Mouse (Mus musculus) small intestine, adult 2 months (tissue): Measurements from ENCODE around the gene Shisa9. TPM values are rescaled to one million over a fixed set of nuclear protein-coding genes. Genes with fewer than 3 reads are reported as not detected.

Source experiments
- H3K27ac ChIP-seq: fragments of 200-500 bp; 2 replicates; pipeline ENCODE4 v1.5.1; 2012; ENCODE audit warnings: low read depth, low read length, control low read depth, inconsistent platforms; ENCODE audit not compliant: insufficient read depth
- H3K27me3 ChIP-seq: fragments of 200-500 bp; 2 replicates; pipeline ENCODE4 v1.6.1; 2012; ENCODE audit warnings: mild to moderate bottlenecking, moderate library complexity, low read length, inconsistent platforms; ENCODE audit not compliant: control insufficient read depth, insufficient read depth
- H3K36me3 ChIP-seq: fragments of 200-500 bp; 2 replicates; pipeline ENCODE4 v1.6.1; 2012; ENCODE audit warnings: mild to moderate bottlenecking, low read length, control low read depth, inconsistent platforms; ENCODE audit not compliant: control insufficient read depth, insufficient read depth
- H3K4me1 ChIP-seq: fragments of 200-500 bp; 2 replicates; pipeline ENCODE4 v1.6.1; 2012; ENCODE audit warnings: low read length, inconsistent platforms, mixed read lengths; ENCODE audit not compliant: control insufficient read depth, insufficient read depth, insufficient read length
- H3K4me3 ChIP-seq: fragments of 200-500 bp; 2 replicates; pipeline ENCODE4 v1.5.1; 2012; ENCODE audit warnings: low read depth, mild to moderate bottlenecking, control low read depth, inconsistent platforms, low read length, moderate library complexity
- CTCF ChIP-seq: fragments of 200-500 bp; IDR thresholded peaks from 2 replicates; pipeline ENCODE4 v1.5.1; 2012; ENCODE audit warnings: low read depth, mild to moderate bottlenecking, control low read depth, inconsistent platforms, low read length, moderate library complexity, mixed read lengths; ENCODE audit not compliant: insufficient replicate concordance, insufficient read length; ENCODE audit errors: extremely low read depth
- POLR2A ChIP-seq: fragments of 200-500 bp; IDR thresholded peaks from 2 replicates; pipeline ENCODE4 v1.6.1; 2012; ENCODE audit warnings: low read depth, mild to moderate bottlenecking, control low read depth, inconsistent platforms, low read length, moderate library complexity
- WGBS: fragments of 180-500 bp; shearing (Covaris S2); methylation state at CpG from one replicate; pipeline ENCODE4 v1.1.7; 2018; 5-methylcytosine and 5-hydroxymethylcytosine counted together
- polyA plus RNA-seq: library from polyadenylated mRNA; depleted of rRNA; stranded (reverse); fragments of >200 nt; gene quantifications from 2 replicates; pipeline ENCODE4 v1.2.3, GENCODE M21; 2012

Gene Shisa9
- polyA plus RNA-seq, 1 experiment, result 0.03 TPM

DNA sequence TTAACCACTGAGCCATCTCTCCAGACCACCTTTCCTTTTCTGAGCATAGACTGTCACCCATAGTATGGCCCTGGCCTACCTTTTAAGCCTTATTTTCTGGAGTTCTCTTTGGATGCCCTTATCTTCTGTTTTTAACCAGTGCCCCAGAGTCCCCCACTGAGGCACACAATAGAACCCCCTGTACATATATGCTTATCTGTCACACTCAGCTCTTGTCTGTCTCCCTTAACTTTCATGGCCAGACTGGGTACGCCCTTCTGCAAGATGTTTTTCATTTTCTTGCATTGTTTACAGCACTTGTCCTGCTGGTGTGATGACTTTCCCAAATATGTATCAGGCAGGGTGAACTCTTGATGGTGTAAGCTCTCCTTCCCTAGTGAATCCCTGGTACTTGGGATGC is 68.1 kb downstream of the Shisa9 start:
- Histone ChIP-seq H3K36me3 (no peaks in the 10 kb centered on the region), H3K27me3 (no peaks in the 10 kb centered on the region), H3K4me3 (no peak overlapping the region), H3K27ac (no peak overlapping the region), H3K4me1 (no peaks in the 10 kb centered on the region)
- TF ChIP-seq CTCF (no peak), POLR2A (no peak)
- WGBS, result 84% methylated on average over 1 of the region's 1 CpGs

DNA sequence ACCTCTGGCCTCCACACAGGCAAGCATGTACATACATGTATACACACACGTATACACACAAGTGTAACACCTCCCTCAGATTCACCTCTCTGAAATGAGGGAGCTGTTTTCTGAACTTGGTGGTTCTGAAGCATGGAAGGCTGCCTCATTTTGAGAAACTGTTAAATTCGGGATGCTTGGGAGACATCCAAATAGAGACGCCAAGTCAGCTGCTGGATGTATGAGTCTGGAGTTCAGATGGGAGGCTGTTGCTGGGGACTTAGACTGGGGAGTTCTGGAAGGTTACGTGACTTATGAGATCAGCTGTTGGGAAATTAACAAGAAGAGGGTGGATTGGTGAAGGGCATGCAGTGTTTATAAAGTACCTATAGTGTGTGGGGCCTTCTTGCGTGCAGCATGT is 88.7 kb downstream of the Shisa9 start:
- TF ChIP-seq POLR2A (no peak), CTCF (no peak)
- no peaks in the 10 kb centered on the region for H3K4me1 ChIP-seq
- 84% methylated on average over 5 of the region's 5 CpGs for WGBS
- no peak overlapping the region for H3K4me3 ChIP-seq
- H3K27ac ChIP-seq, result no peak overlapping the region
- H3K36me3 ChIP-seq, result no peaks in the 10 kb centered on the region
- no peaks in the 10 kb centered on the region for H3K27me3 ChIP-seq

DNA sequence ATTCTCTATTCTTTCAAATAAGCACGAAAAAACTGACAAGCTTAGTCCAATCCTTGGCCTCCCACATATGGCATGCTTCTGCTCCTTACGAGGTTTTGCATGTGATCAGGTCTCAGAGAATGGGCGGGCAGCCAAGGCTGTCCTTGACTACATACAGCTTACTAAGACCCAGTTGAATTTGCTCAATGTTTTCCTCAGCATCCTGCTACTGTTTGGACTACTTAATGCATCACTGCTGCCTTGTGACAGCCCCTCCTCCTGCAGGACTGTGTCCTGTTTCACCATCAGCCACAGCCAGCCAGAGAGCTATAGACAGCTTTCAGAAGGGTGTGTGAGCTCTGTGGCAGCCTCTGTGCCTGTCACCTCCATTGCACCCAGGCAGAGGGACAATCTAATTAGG is 92.4 kb downstream of the Shisa9 start:
- no peaks in the 10 kb centered on the region for H3K27me3 ChIP-seq
- H3K27ac ChIP-seq, result no peak overlapping the region
- no peaks in the 10 kb centered on the region for H3K36me3 ChIP-seq
- 49% methylated on average over 3 of the region's 3 CpGs for WGBS
- H3K4me3 ChIP-seq, result no peak overlapping the region
- TF ChIP-seq POLR2A, result no peak
- TF ChIP-seq CTCF, result no peak
- no peaks in the 10 kb centered on the region for H3K4me1 ChIP-seq

DNA sequence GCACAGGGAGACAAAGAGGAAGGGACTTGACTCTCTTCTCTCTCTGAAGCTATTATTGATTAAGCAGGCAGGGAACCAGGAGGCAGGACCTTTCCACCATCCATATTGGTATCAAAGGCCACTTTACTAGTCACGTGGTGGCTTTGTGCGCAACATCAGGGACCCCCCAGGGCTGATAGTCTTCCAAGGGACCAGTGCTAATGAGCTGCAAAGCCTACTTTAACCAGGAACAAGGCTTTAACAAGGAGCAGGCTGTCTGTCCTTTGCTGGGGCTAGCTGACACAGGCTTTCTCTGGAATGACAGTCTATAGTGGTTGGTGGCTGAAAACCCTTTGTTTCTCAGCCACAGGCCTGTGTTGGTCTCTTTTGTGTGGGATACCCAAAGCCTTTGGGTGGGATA is 92.8 kb downstream of the Shisa9 start:
- Histone ChIP-seq H3K4me3 (no peak overlapping the region), H3K27ac (no peak overlapping the region), H3K4me1 (no peaks in the 10 kb centered on the region), H3K27me3 (no peaks in the 10 kb centered on the region), H3K36me3 (no peaks in the 10 kb centered on the region)
- 52% methylated on average over 2 of the region's 2 CpGs for WGBS
- TF ChIP-seq CTCF (no peak), POLR2A (no peak)

DNA sequence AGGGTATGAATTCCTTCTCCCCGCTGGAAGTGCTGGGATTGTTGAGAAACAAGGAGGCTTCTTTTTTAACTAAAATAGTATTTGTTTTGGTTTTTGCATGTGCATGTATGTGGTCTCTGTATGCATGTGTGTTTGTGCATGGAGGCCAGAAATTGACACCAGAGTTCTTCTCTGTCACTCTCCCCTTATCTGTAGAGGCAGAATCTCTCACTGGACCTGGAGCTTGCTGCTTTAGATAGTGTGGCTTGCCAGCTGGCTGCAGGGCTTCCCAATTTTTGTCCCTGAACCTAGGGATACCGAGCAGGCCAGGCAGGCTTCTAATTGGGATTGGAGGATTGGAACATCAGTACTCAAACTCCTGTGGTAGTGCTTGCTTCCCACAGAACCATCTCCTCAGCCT is 99.2 kb downstream of the Shisa9 start:
- Histone ChIP-seq H3K27me3 (no peaks in the 10 kb centered on the region), H3K4me3 (no peak overlapping the region), H3K4me1 (no peaks in the 10 kb centered on the region), H3K27ac (no peak overlapping the region), H3K36me3 (no peaks in the 10 kb centered on the region)
- no peak for TF ChIP-seq POLR2A
- no peak for TF ChIP-seq CTCF
- WGBS, result 83% methylated on average over 2 of the region's 2 CpGs

DNA sequence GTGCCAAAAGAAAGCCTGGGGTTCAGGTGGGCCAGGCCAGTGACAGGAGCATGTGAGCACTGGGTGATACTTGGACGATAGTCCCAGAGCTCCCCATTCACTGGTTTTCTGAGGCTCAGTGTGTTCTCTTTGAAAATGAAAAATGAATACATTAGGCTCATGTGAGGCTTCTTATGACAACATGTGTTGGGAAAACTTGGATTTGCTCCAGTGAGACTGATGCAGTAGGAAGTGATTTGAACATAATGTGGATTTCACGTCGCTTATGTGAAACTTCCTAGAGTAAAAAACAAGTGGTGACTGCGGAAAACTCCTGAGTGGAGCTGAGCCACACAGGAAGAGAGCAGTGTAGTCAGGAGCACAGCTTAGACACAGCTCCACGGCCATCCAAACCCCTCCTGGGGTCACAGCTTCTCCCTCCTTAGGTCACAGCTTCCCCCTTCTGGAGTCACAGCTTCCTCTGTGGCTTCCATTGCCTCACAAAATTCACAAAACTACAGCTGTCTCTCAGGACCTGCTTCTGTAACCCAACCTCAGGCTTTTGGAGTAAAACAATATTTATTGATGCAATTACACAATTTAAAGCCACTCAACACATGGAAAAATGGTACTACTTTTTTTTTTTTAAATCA is 106.8 kb downstream of the Shisa9 start:
- TF ChIP-seq POLR2A, result no peak
- TF ChIP-seq CTCF, result no peak
- 73% methylated on average over 5 of the region's 5 CpGs for WGBS
- Histone ChIP-seq H3K36me3 (no peaks in the 10 kb centered on the region), H3K4me3 (no peak overlapping the region), H3K4me1 (no peaks in the 10 kb centered on the region), H3K27me3 (no peaks in the 10 kb centered on the region), H3K27ac (no peak overlapping the region)

DNA sequence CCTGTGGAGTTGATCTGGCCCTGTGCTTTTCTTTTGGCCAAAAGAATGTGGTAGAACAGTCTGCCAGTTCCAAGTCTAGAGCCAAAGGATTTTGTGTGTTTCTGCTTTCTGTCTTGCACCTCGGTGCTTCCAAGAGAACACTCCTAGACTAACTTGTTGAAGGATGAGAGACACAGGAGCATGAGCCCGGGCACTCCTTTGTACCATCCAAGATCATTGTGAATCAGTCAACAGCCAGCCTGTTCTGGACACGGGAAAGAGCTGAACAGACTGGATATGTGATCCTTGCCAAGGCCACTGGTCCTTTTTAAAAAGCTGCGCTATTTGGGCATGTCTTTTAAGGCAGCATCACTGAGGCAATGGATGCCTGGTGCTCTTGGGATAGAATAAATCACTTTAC is 109.3 kb downstream of the Shisa9 start:
- H3K27me3 ChIP-seq, result no peaks in the 10 kb centered on the region
- H3K36me3 ChIP-seq, result no peaks in the 10 kb centered on the region
- H3K4me3 ChIP-seq, result no peak overlapping the region
- H3K27ac ChIP-seq, result no peak overlapping the region
- 76% methylated on average over 4 of the region's 4 CpGs for WGBS
- no peaks in the 10 kb centered on the region for H3K4me1 ChIP-seq
- TF ChIP-seq POLR2A, result no peak
- TF ChIP-seq CTCF, result no peak

DNA sequence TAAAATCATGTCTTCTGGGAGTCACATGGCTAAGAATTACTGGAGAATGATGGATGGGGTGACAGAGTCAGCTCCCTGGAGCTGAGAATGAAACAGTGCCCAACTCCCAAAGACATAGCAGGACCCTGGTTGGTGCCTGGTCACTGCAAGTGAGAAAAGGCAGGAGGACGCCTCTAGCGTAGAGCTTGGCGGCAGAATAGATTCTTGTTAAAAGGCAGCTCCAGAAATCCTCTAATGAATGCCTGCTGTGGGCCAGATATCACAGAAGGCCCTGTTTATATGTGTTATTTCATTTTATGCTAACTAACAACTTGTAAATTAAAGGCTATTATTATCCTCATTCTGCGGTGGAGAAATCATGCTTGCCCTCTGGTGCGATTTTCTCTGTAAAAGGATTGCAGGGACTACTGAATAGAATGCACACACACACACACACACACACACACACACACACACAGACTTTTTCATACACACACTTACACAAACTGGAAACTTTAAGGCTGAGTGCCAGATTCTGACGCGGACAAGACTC is 110.9 kb downstream of the Shisa9 start:
- no peaks in the 10 kb centered on the region for H3K4me1 ChIP-seq
- H3K36me3 ChIP-seq, result no peaks in the 10 kb centered on the region
- no peak overlapping the region for H3K4me3 ChIP-seq
- TF ChIP-seq POLR2A, result no peak
- no peak for TF ChIP-seq CTCF
- WGBS, result 82% methylated on average over 7 of the region's 7 CpGs
- no peaks in the 10 kb centered on the region for H3K27me3 ChIP-seq
- H3K27ac ChIP-seq, result no peak overlapping the region
